Mouse (Mus musculus): ENCODE measurements at regions not wholly inside any gene's neighbourhood (a gene's known extent, or its start where the extent isn't known, plus 50 kb on each side); places are given as distances from the start of the nearest gene placed in this dataset.
A peak's percentile ranks its signal among the peaks of the same experiment; 100 is the strongest.

- Histone ChIP-seq H3K36me3 (ENCODE audit: control insufficient read depth, insufficient read depth, low read length, poor library complexity, severe bottlenecking) (no peaks in the 10 kb centered on the region), H3K27me3 (ENCODE audit: control insufficient read depth, insufficient read depth, low read length, poor library complexity, severe bottlenecking) (no peaks in the 10 kb centered on the region)
- DNase-seq (ENCODE audit: low read depth, low spot score) = no peak
Measured at GRCm38 (mm10) chr8:34756916-34757315, 645.4 kb upstream of the Gm10131 start.

- no peaks in the 10 kb centered on the region for H3K27me3 ChIP-seq (ENCODE audit: control insufficient read depth, insufficient read depth, low read length, poor library complexity, severe bottlenecking)
- H3K36me3 ChIP-seq (ENCODE audit: control insufficient read depth, insufficient read depth, low read length, poor library complexity, severe bottlenecking) = no peaks in the 10 kb centered on the region
- DNase-seq (ENCODE audit: low read depth, low spot score) = peak; percentile 54
Measured at GRCm38 (mm10) chr8:34756171-34756570, 644.6 kb upstream of the Gm10131 start.

DNA sequence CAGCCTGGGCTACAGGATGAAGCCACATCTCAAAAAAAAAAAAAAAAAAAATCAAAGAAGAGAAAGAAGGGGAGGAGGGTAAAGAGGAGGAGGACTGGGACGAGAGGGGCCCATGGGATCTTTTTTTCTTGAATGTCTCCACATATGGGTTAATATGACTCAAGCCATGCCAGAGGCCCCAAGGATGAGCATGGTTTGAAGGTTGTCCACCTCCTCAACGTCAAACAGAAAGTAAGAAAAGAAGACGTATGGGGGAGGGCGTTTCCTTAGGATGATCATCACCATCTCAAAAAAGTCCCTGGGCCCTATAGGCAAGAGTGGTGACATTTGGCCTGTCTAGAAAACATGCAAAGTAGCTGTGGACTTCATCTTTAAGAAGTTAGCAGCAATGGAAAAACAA, 643.9 kb upstream of the Gm10131 start:
- Histone ChIP-seq H3K27me3 (ENCODE audit: control insufficient read depth, insufficient read depth, low read length, poor library complexity, severe bottlenecking) (no peaks in the 10 kb centered on the region), H3K36me3 (ENCODE audit: control insufficient read depth, insufficient read depth, low read length, poor library complexity, severe bottlenecking) (no peaks in the 10 kb centered on the region)
- peak; percentile 61 for DNase-seq (ENCODE audit: low read depth, low spot score)

DNA sequence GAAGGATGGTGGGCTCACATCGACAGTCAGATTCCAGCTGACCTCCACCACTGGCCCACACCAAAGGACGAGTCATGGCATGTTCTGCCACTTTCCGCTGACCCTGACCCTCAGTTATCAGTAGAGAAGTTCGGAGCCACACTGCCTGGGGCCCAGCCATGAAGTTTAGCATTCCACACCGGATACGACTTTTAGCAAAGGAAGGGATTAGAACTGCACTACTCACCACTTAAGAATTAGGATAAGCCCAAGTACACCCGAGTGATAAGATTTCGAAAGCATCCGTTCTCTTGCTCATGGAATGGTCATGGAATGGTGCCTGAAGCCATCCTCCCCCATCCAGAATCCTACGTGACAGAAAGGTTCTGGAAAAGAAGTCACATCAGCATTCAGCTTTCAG, 641.5 kb upstream of the Gm10131 start:
- no peak for DNase-seq (ENCODE audit: low read depth, low spot score)
- Histone ChIP-seq H3K27me3 (ENCODE audit: control insufficient read depth, insufficient read depth, low read length, poor library complexity, severe bottlenecking) (no peaks in the 10 kb centered on the region), H3K36me3 (ENCODE audit: control insufficient read depth, insufficient read depth, low read length, poor library complexity, severe bottlenecking) (no peaks in the 10 kb centered on the region)

DNA sequence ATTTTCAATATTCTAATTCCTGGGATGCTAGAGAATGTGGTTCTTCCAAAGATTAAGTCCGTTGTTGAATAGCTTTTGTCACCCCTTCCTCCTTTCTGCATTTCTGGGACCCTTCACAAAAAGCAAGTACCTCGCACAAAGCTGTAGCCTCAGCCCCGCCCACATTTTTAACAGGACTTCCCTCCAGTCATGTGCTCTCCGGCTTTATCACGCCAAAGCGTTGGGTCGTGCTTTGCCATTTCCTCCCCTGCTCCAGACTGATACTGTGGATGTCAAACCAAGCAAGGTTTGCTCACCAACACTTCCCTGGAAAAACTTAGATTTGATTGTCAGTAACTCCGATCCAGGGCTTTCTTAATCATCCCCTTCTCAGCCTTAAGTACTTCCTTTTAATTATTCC, 637.0 kb upstream of the Gm10131 start:
- Histone ChIP-seq H3K27me3 (ENCODE audit: control insufficient read depth, insufficient read depth, low read length, poor library complexity, severe bottlenecking) (no peaks in the 10 kb centered on the region), H3K36me3 (ENCODE audit: control insufficient read depth, insufficient read depth, low read length, poor library complexity, severe bottlenecking) (no peaks in the 10 kb centered on the region)
- DNase-seq (ENCODE audit: low read depth, low spot score) = no peak

- DNase-seq (ENCODE audit: low read depth, low spot score) = no peak
Measured at GRCm38 (mm10) chr8:34745706-34746105, 634.2 kb upstream of the Gm10131 start.

DNA sequence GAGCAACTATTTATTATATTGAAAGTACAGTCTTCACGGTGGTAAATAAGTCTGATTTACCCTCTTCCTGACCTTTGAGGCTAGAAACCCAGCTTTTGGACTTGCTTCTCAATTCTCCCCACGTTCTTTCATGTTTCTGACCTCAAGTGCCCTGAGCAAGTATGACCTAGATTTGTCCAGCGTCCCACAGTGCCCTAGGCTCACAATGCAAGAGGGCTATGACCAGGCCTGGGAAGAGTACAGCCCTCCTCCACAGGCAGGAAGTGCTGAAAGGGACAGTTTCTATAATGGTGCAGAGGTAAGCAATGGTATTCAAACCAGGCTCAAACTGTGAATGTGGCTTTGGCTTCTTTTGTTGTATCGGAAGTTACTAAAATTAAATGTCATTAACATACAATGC, 633.1 kb upstream of the Gm10131 start:
- Histone ChIP-seq H3K27me3 (ENCODE audit: control insufficient read depth, insufficient read depth, low read length, poor library complexity, severe bottlenecking) (no peaks in the 10 kb centered on the region), H3K36me3 (ENCODE audit: control insufficient read depth, insufficient read depth, low read length, poor library complexity, severe bottlenecking) (no peaks in the 10 kb centered on the region)
- peak; percentile 47 for DNase-seq (ENCODE audit: low read depth, low spot score)

More at GRCm38 (mm10) chr8:34745706-34746105, 634.2 kb upstream of the Gm10131 start:
- Histone ChIP-seq H3K36me3 (ENCODE audit: control insufficient read depth, insufficient read depth, low read length, poor library complexity, severe bottlenecking) (no peaks in the 10 kb centered on the region), H3K27me3 (ENCODE audit: control insufficient read depth, insufficient read depth, low read length, poor library complexity, severe bottlenecking) (no peaks in the 10 kb centered on the region)

- H3K27me3 ChIP-seq (ENCODE audit: control insufficient read depth, insufficient read depth, low read length, poor library complexity, severe bottlenecking) = no peaks in the 10 kb centered on the region
- peak; percentile 83 for DNase-seq (ENCODE audit: low read depth, low spot score)
- H3K36me3 ChIP-seq (ENCODE audit: control insufficient read depth, insufficient read depth, low read length, poor library complexity, severe bottlenecking) = no peaks in the 10 kb centered on the region
Measured at GRCm38 (mm10) chr8:34744179-34744578, 632.6 kb upstream of the Gm10131 start.

DNA sequence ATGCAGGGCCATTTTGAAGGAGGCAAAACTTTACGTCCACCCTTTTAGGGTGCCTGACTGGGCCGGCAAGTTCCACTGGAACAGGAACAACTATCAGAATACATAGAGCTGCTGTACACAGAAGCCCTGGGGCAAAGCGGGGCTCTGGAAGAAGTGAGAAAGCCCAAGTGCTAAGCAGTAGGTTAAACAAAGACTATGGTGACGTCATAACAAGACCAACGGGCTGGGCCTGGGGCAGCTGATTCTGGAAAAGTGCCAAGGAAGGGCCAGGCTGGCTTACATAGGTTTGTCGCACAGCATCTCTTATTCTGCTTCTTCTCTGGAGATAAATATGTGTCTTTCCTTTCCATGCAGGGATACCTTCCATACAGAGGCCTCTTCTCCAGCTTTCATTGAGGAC, 631.6 kb upstream of the Gm10131 start:
- no peaks in the 10 kb centered on the region for H3K36me3 ChIP-seq (ENCODE audit: control insufficient read depth, insufficient read depth, low read length, poor library complexity, severe bottlenecking)
- no peaks in the 10 kb centered on the region for H3K27me3 ChIP-seq (ENCODE audit: control insufficient read depth, insufficient read depth, low read length, poor library complexity, severe bottlenecking)
- DNase-seq (ENCODE audit: low read depth, low spot score) = peak; percentile 20

GRCm38 (mm10) chr8:34740836-34741235, 629.3 kb upstream of the Gm10131 start:
- DNase-seq (ENCODE audit: low read depth, low spot score) = no peak
- Histone ChIP-seq H3K36me3 (ENCODE audit: control insufficient read depth, insufficient read depth, low read length, poor library complexity, severe bottlenecking) (no peaks in the 10 kb centered on the region), H3K27me3 (ENCODE audit: control insufficient read depth, insufficient read depth, low read length, poor library complexity, severe bottlenecking) (no peaks in the 10 kb centered on the region)

- H3K27me3 ChIP-seq (ENCODE audit: control insufficient read depth, insufficient read depth, low read length, poor library complexity, severe bottlenecking) = no peaks in the 10 kb centered on the region
- H3K36me3 ChIP-seq (ENCODE audit: control insufficient read depth, insufficient read depth, low read length, poor library complexity, severe bottlenecking) = no peaks in the 10 kb centered on the region
- DNase-seq (ENCODE audit: low read depth, low spot score) = peak; percentile 29
Measured at GRCm38 (mm10) chr8:34739836-34740804, 628.6 kb upstream of the Gm10131 start.

DNA sequence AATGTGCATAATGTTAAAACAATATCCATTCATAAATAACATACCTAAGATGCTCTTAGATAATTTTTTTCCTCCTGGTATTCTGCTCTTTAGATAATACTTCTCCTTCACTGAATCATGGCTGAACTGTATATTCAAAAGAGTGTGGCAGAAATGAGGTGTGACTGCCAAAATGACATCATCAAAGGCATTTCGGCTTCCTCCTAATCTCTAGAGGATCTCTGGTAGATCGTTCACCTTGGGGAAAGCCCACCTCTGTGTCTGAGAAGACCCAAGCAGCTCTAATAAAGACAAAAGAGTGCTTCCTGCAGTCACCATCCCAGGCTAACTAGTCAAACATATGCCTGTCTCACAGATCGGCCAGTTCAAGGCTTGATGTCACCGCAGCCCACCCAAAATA, 624.7 kb upstream of the Gm10131 start:
- H3K27me3 ChIP-seq (ENCODE audit: control insufficient read depth, insufficient read depth, low read length, poor library complexity, severe bottlenecking) = no peaks in the 10 kb centered on the region
- H3K36me3 ChIP-seq (ENCODE audit: control insufficient read depth, insufficient read depth, low read length, poor library complexity, severe bottlenecking) = no peaks in the 10 kb centered on the region
- no peak for DNase-seq (ENCODE audit: low read depth, low spot score)

- DNase-seq (ENCODE audit: low read depth, low spot score) = no peak
- no peaks in the 10 kb centered on the region for H3K27me3 ChIP-seq (ENCODE audit: control insufficient read depth, insufficient read depth, low read length, poor library complexity, severe bottlenecking)
- no peaks in the 10 kb centered on the region for H3K36me3 ChIP-seq (ENCODE audit: control insufficient read depth, insufficient read depth, low read length, poor library complexity, severe bottlenecking)
Measured at GRCm38 (mm10) chr8:34735006-34735405, 623.5 kb upstream of the Gm10131 start.

DNA sequence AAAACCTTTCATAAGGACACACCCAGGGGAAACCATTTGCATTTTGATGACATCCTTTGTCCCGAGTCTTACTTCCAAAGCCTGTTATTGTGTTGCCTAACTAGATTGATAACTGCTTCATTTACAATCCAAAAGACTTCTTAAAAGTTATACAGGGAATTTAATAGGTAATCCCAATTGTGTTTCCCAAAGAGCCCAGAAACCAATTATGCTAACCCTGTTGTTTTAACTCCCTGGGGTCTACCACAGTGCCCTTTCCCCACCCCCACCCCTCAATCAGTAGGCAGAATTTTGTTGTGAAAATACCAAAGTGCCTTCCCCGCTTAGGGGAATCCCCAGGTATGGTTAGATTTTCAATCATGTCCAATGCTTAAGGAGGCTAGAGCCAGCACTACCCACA, 621.3 kb upstream of the Gm10131 start:
- no peaks in the 10 kb centered on the region for H3K27me3 ChIP-seq (ENCODE audit: control insufficient read depth, insufficient read depth, low read length, poor library complexity, severe bottlenecking)
- H3K36me3 ChIP-seq (ENCODE audit: control insufficient read depth, insufficient read depth, low read length, poor library complexity, severe bottlenecking) = no peaks in the 10 kb centered on the region
- DNase-seq (ENCODE audit: low read depth, low spot score) = peak; percentile 54

- H3K27me3 ChIP-seq (ENCODE audit: control insufficient read depth, insufficient read depth, low read length, poor library complexity, severe bottlenecking) = no peaks in the 10 kb centered on the region
- DNase-seq (ENCODE audit: low read depth, low spot score) = peak; percentile 86
Measured at GRCm38 (mm10) chr8:34732362-34732761, 620.8 kb upstream of the Gm10131 start.

More at GRCm38 (mm10) chr8:34732362-34732761, 620.8 kb upstream of the Gm10131 start:
- H3K36me3 ChIP-seq (ENCODE audit: control insufficient read depth, insufficient read depth, low read length, poor library complexity, severe bottlenecking) = no peaks in the 10 kb centered on the region

Data from splenic B cell, adult 2 months (primary cell).